Mouse (Mus musculus) olfactory bulb, adult 2 months (tissue): ENCODE measurements around the gene Ttc33. TPM values are rescaled to one million over a fixed set of nuclear protein-coding genes. Genes with fewer than 3 reads are reported as not detected.
A peak's percentile ranks its signal among the peaks of the same experiment; 100 is the strongest.

Experiments used
- H3K27ac ChIP-seq: fragments of 200-500 bp; 2 replicates; pipeline ENCODE4 v1.5.1; 2012; ENCODE audit warnings: low read depth, low read length; ENCODE audit not compliant: insufficient read depth
- H3K4me1 ChIP-seq: fragments of 200-500 bp; 2 replicates; pipeline ENCODE4 v1.6.1; 2012; ENCODE audit warnings: low read length; ENCODE audit not compliant: control insufficient read depth, insufficient read depth
- H3K4me3 ChIP-seq: fragments of 200-500 bp; 2 replicates; pipeline ENCODE4 v1.5.1; 2012; ENCODE audit warnings: mild to moderate bottlenecking, low read depth, low read length, moderate library complexity; ENCODE audit not compliant: insufficient read depth
- CTCF ChIP-seq: fragments of 200-500 bp; IDR thresholded peaks from 2 replicates; pipeline ENCODE4 v1.5.1; 2012; ENCODE audit warnings: low read depth, mild to moderate bottlenecking, low read length, moderate library complexity; ENCODE audit not compliant: insufficient read depth
- POLR2A ChIP-seq: fragments of 200-500 bp; IDR thresholded peaks from 2 replicates; pipeline ENCODE4 v1.6.1; 2012; ENCODE audit warnings: mild to moderate bottlenecking, low read depth, low read length, moderate library complexity; ENCODE audit not compliant: insufficient read depth
- WGBS: fragments of 180-500 bp; shearing (Covaris S2); methylation state at CpG from one replicate; pipeline ENCODE4 v1.1.7; 2018; 5-methylcytosine and 5-hydroxymethylcytosine counted together
- polyA plus RNA-seq: library from polyadenylated mRNA; stranded (reverse); fragments of >200 nt; gene quantifications from 2 replicates; pipeline ENCODE4 v1.2.4, GENCODE M21; 2012; ENCODE audit warnings: low replicate concordance; ENCODE audit not compliant: missing spikeins, insufficient read depth, insufficient read length

Gene Ttc33
- polyA plus RNA-seq, 1 experiment: not detected

DNA sequence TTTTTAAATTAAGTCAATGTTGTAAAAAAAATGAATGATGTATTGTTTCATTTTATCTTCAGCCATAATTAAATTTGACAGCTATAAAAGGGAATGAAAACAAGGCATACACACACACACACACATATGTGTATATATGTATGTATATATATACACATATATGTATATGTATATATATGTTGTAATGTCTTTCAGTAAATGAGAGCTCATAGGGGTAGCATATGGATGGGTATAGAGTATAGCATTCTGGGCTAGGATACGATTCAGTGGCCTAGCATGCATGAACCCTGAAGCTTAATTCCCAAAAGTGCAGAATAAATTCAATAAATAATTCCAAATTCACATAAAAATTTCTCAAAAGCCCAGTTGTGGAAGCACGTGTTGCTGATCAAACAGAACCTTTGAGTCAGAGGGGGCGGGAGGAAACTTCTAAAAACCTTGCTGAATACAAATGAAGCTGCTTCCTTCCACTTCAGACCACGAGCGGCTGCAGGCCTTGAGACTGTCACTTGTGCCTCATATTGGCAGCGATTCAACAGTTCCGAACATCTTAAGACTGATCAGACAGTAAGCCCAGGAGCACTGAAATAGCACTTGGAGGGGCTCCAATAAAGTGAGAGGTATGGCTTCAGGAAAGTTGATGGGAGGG lies 51.8 kb downstream of the Ttc33 start:
- TF ChIP-seq POLR2A (no peak), CTCF (no peak)
- WGBS: 64% methylated on average over 7 of the region's 7 CpGs
- Histone ChIP-seq H3K4me1 (peaks cover 5% of the 10 kb centered on the region), H3K4me3 (no peak overlapping the region), H3K27ac (no peak overlapping the region)

DNA sequence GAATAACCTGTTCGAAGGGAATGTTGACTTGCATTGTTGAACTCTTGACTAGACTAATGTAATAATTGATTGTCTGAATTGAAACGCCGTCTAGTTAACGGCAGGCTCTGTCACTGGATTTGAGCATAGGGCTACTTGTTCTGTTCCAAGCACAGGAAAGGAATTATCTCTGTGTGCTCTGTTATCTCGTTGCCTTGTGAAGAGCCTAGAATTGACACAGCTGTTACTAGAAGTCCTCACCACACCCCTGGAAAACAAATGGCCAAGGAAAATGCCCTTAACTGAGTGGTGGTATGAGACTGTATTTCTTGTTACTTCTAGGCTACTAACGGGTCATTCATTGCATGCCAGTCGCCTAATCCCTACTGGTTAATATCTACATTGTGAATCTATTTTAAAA lies 52.7 kb downstream of the Ttc33 start:
- 88% methylated on average over 7 of the region's 7 CpGs for WGBS
- Histone ChIP-seq H3K27ac (no peak overlapping the region), H3K4me3 (no peak overlapping the region), H3K4me1 (peaks cover 14% of the 10 kb centered on the region)
- no peak for TF ChIP-seq POLR2A
- TF ChIP-seq CTCF: no peak

GRCm38 (mm10) chr15:5238553-5238952 lies 53.2 kb downstream of the Ttc33 start:
- TF ChIP-seq CTCF (no peak), POLR2A (no peak)
- 85% methylated on average over 4 of the region's 4 CpGs for WGBS
- H3K27ac ChIP-seq: no peak overlapping the region
- H3K4me3 ChIP-seq: no peak overlapping the region
- H3K4me1 ChIP-seq: peaks cover 17% of the 10 kb centered on the region

DNA sequence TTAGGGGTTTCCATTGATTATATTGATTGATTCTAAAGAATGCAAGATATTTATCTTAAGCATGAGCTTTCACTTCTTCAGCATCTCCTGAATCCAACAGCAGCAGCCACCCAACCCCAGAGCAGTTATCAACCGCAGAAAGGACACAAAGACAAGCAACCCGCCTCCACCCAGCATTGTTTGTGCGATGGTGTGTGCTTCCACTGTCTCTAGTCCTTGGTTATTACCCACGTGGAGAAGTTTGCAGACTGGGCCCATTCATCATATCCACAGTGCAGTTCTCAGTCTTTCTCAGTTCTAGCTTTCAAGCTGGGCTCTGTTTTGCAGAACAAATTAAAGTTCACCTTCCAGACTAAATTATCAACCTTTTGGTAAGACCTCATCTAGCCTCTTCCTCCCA lies 54.0 kb downstream of the Ttc33 start:
- H3K4me1 ChIP-seq: peaks cover 25% of the 10 kb centered on the region
- H3K4me3 ChIP-seq: no peak overlapping the region
- 74% methylated on average over 4 of the region's 4 CpGs for WGBS
- no peak for TF ChIP-seq POLR2A
- TF ChIP-seq CTCF: no peak
- H3K27ac ChIP-seq: no peak overlapping the region

DNA sequence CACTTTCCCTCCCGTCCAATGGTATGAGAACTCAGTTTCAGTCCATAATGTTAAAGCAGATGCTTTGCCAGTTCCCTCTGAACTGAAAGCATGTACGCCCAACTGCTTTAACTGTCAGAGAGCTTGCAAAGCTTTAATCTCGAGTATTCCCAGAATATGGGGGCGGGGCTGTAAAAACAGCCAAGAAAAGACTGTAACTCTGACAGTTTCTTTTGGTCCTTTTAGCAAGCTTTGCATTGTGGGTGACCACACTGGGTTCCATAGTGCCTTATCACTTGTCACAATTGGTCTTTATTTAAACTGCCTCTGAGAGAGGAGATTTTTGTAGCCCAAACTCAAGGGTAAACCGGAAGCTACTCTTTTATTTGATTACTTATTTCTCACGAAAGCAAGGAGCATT lies 54.6 kb downstream of the Ttc33 start:
- H3K4me3 ChIP-seq: no peak overlapping the region
- TF ChIP-seq POLR2A: no peak
- no peak for TF ChIP-seq CTCF
- no peak overlapping the region for H3K27ac ChIP-seq
- peaks cover 29% of the 10 kb centered on the region for H3K4me1 ChIP-seq
- WGBS: 70% methylated on average over 6 of the region's 6 CpGs

GRCm38 (mm10) chr15:5240360-5240759 lies 55.0 kb downstream of the Ttc33 start:
- Histone ChIP-seq H3K27ac (no peak overlapping the region), H3K4me3 (no peak overlapping the region), H3K4me1 (peaks cover 29% of the 10 kb centered on the region)
- WGBS: 86% methylated on average over 6 of the region's 6 CpGs
- TF ChIP-seq POLR2A (no peak), CTCF (no peak)

- peak overlapping the region; percentile 35 for H3K4me3 ChIP-seq
- peaks cover 26% of the 10 kb centered on the region for H3K4me1 ChIP-seq
- WGBS: 52% methylated on average over 12 of the region's 12 CpGs
- no peak for TF ChIP-seq CTCF
- no peak overlapping the region for H3K27ac ChIP-seq
Observed at GRCm38 (mm10) chr15:5241304-5242201, 56.2 kb downstream of the Ttc33 start.

- TF ChIP-seq CTCF: no peak
- no peak for TF ChIP-seq POLR2A
- 2% methylated on average over 61 of the region's 61 CpGs for WGBS
- Histone ChIP-seq H3K4me1 (peaks cover 26% of the 10 kb centered on the region), H3K27ac (no peak overlapping the region), H3K4me3 (peak overlapping the region; percentile 35)
Observed at GRCm38 (mm10) chr15:5242241-5243035, 57.1 kb downstream of the Ttc33 start.
